Mouse (Mus musculus) cortical plate, adult 2 months (tissue): Measurements from ENCODE around the gene Arhgap42.

ENCODE experiments used
- CTCF ChIP-seq: fragments of 200-500 bp; IDR thresholded peaks from 2 replicates; pipeline ENCODE4 v1.5.1; 2011; ENCODE audit warnings: mild to moderate bottlenecking, control low read depth, low read length; ENCODE audit not compliant: insufficient read depth; ENCODE audit errors: extremely low read depth
- POLR2A ChIP-seq: fragments of 200-500 bp; IDR thresholded peaks from 2 replicates; pipeline ENCODE4 v1.6.1; 2011; ENCODE audit warnings: mild to moderate bottlenecking, low read length, control low read depth; ENCODE audit not compliant: insufficient read depth; ENCODE audit errors: extremely low read depth

DNA sequence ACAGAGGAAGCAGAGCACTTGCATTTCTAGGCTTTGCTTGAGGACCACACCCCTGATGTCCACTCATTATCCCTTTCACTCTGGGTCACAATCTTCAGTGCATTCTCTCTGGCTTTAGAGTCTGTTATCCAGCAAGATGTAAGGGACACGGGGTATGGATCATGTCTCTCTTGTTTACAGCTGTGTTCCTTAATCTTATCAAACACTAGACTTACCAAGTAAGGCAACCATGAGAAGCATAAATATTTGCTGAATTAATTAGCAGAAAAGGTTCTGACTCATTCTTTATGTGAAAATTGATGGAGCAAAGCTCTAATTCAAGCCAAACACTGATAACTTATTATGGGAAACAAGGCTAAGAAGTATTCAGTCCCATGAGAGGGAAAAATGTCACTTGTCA is 125.1 kb downstream of the Arhgap42 start:
- TF ChIP-seq POLR2A (no peak), CTCF (no peak)
